Mouse (Mus musculus) gastrocnemius, postnatal 14 days (tissue): ENCODE data around the gene Pald1. TPM values are rescaled to one million over a fixed set of nuclear protein-coding genes. Genes with fewer than 3 reads are reported as not detected.

Experiments
- DNase-seq: peaks from one replicate; pipeline ENCODE4 v3.0.0; 2021; ENCODE audit warnings: mixed read lengths
- intact Hi-C: fragments of 180-260 bp; cut with DNase I; formaldehyde crosslinking; loops from one replicate; pipeline ENCODE4 v1.15.1; 2025; ENCODE audit warnings: low total_unique reads
- total RNA-seq, 2 experiments: library from RNA; stranded (reverse); gene quantifications; 2 replicates each; pipeline ENCODE4 v1.2.3; 2021

Pald1 gene
- total RNA-seq, 2 experiments from 2014 or later = 15.2 to 17.7 TPM

DNA sequence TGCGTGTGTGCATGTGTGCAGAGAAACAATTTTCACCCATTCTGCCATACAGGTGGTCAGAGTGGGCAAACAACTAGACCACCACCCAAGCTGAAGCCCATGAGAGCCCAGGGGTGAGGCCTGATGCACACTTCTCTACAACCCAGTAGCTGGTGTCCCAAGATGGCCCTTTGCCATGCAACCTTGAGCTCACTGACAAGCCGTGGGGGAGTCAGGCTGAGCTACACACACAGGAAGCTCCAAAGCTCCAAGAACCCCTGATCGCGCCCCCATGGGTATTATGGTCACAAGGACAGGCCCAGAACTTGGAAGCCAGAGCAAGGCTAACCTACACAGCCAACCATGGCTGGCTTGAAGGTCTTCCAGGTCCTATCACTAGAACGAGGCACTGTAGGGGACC lies 5.3 kb downstream of the Pald1 start:
- no peak for DNase-seq
- intact Hi-C loops = no loop called here

DNA sequence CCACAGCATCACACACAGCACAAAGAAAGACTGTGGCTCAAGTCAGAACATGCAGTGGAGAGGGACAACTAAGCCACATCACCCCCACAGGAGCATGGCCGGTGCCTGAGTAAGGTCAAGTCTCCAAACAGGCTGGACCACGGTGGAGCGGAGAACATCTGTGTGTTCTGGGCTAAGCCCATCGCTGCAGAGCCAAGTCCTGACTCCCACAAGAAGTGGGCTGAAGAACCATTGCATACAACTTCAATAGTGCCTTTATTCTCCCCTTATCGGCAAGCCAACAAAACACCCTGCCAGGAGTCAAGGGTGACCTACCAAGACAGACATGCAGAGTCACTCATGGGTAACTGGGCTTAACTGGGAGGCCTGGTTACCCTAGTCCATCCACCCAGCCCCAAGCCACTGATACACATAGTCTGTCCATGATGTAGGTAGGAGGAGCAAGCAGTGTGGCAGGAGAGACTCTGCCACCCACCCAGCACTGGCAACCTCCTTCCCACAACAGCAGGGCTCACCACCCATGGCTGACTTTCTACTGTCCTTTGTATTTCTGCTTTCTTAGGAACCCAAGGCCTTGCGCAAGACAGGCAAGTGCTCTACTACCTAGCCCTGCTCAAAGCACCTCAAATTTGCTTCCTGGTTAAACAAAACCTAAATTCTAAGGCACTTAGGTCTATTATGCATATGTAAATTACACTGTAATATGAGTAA lies 8.4 kb downstream of the Pald1 start:
- no peak for DNase-seq
- intact Hi-C loops = no loop called here

DNA sequence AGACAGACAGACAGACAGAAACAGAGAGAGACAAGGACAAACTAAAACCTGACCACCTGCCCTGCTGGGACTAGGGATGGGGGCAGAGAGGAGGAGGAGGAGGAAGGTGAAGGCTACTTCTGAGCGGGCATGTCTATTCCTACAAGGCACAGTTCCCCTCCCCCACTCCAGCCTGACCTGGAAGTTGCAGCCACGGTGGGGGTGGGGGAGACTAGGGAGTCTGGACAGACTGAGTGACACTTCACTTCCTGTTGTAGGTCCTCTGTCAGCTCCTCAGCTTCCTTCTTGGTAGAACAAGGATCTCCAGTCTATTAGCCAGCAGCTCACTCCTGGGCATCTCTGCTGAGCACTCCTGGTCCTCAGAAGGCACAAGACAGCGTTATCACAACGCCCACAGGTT lies 9.3 kb downstream of the Pald1 start:
- no peak for DNase-seq
- intact Hi-C loops = no loop called here

DNA sequence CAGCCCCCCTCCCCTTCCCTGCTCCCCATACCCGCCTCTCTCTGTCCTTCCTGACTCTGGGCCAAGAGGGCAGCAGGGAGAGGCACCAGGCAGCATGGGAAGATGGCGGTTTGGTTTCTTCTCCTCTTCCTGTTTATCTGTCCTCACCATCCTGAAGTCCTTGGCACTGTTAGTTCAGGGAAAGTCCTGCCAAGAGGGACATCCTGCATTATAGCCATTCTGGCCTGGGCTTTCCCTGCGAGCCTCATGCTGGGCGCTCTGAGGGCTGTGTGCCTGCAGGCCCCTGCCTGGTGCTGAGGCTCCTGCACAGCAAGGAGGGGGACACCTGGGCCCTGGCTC lies 10.8 kb downstream of the Pald1 start:
- DNase-seq = no peak
- intact Hi-C loops = no loop called here

DNA sequence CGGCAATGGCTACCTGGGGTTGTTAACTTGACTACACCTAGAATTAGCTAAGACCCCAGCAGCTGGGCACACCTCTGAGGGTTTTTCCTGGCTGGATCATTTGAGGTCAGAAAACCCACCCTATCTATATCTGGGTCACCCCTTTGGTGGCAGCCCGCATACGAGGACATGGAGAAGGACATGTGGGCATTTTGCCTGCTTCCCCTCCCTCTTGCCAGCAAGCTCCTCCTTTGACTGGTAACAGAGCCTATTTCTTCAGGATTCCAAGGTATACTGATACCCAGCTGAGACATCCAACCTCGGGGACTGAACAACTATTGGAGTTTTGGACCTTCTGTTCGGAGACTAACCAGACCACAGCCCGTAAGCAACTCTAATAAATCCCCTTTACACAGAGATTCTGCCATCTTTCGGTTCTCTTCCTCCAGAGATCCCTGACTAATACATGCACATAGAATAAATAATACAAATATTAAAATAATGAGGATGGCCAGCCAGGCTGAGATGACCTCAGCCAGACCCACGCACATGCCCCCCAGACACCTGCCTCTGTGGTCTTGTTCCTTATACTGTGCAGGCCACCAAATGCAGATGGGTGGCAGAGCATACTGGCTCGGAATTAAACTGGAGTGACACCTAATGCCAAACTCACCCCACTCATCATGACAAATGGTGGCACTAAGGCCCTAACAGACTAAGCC lies 11.3 kb downstream of the Pald1 start:
- intact Hi-C loops = no loop called here
- DNase-seq = no peak

DNA sequence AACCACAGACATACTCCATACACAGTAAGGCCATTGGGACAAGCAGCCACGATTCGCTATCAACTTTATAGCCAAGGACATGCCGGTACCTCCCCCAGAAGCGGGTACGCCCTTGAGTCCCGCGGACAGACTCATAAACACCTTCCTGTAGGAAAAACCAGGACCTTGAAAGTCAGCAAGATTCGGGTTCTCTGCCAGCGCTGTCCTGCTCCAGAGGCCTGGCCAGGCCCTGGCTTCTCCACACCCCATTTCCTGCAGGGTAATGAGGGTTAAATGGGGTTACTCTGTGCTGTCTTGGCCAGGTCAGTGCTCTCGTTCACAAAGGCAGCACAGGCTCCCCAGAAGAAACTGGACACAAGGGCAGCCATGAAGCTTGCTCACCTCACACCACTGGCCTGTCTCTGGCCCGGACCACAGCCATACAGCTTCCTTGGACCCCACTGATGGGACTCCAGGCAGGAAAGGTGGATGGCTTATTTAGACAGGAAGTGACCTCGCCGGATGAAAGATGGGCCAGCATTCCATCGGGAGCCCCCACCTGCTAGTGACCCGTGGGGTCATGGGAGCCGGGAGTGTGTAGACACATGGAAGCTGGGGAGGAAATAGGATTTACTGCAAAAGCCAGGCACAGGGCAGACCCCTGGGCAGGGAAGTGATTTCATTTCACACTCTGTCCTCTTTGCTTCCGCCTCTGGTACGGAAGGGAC lies 12.9 kb downstream of the Pald1 start:
- DNase-seq = peak; percentile 52
- intact Hi-C loops = no loop called here

DNA sequence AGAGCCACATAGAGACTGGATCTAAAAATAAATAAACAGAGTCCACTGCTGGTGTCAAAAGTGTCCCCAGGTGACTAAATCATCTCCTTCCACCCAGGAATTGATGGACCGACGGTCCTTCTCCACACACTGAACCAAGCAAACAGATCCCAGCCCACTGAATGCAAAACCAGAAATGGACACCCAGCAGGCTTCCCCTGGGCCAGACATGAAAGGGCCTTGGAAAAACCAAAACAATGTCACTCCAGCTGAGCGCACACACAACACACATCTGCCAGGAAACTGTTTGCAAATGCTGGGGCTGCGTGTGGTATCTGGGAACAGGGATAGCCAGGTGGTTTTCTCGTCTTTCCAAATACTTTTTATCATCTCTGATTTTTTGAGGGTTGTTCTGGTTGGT lies 13.6 kb downstream of the Pald1 start:
- intact Hi-C loops = no loop called here
- no peak for DNase-seq

DNA sequence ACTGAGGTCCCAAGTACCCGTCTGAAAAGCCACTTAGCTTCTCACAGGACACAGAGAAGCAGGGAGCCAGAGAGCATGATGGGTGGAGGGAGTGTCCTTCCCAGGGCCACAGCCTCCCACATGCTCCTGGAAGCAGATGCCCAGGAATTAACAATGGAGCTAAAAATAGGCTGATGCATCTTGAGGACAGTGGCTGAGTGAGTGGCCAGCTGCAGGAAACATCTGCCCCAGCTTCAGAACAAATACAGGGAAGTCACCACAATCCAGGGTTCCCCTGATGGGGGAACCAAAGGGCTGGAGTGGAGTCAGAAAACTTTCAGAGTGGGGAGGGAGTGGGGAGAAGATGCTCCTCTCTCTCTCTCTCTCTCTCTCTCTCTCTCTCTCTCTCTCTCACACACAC lies 17.4 kb downstream of the Pald1 start:
- peak; percentile 46 for DNase-seq
- intact Hi-C loops = no loop called here

DNA sequence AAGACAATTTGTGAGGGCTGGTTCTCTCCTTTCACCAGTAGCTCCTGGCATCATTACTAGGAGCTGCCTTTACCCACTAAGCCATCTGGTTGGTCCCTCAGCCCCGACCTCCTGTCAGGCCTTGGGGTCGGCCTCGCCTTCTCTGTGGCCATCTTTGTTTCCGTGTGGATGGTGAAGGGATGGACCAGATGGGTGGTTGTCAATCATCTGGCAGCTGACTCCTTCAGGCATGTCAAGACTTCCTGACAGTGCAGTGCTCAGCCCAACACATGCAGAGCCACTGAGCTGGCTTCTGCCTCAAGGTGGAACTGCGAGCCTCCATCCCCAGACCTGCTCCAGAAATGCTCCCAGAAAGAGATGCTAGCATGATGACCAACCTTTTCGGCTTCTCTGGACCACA lies 18.9 kb downstream of the Pald1 start:
- no peak for DNase-seq
- intact Hi-C loops = no loop called here

DNA sequence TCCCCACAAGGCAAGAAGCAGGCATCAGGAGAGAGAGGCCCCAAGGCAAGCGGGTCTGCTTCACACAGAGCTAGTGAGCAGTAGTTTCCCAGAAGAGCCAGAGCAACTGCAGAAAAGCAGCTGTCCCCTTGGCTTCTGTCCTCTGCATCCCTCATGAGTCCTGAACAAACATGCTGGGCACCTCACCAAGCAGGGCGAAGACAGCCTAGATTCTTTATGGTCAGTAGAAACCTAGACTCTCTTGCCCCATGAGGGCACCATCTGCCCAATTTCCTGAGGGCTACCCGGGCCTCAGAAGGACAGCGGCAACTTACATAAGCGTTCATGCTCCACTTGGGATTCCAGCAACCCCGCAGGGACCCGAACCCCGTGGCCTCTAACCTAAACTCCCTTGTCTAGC lies 20.3 kb downstream of the Pald1 start:
- intact Hi-C loops = no loop called here
- peak; percentile 73 for DNase-seq

DNA sequence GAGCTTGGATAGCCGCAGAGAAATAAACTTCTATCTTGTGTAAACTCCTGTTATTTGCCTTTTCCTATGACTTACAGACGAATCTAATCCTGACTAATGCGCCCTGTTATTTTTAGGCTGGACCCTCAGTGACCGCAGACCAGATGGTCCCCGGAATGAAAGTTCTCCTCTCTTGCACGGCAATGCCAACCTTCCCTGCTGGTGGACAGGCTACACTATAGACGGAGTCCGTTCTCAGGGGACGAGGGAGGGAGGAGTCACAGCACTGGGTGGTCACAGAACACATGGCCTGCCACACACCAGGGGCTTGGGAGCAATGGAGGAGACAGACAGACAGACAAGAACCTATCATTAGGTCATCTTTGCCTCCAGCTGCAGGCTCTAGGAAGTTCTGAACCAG lies 20.8 kb downstream of the Pald1 start:
- intact Hi-C loops = no loop called here
- no peak for DNase-seq

DNA sequence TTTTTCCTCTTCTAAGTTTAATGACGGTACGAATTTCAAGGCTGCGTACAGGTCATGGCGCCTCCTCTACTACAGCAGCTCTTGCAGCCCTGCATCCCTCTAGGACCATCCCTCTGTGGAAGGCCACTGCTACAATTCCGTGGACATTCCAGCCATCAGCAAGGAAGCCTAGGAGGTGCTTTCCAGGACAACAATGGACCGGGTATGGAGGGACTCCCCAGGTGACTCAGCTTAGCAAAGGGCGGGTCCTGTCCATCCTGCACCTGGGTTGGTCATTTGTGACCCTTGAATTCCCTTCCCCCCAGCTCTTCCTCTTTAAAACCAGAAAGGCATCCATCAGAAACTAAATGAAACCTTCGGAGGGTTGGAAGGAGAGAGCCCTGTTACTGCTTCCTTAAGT lies 22.7 kb downstream of the Pald1 start:
- intact Hi-C loops = no loop called here
- DNase-seq = no peak

DNA sequence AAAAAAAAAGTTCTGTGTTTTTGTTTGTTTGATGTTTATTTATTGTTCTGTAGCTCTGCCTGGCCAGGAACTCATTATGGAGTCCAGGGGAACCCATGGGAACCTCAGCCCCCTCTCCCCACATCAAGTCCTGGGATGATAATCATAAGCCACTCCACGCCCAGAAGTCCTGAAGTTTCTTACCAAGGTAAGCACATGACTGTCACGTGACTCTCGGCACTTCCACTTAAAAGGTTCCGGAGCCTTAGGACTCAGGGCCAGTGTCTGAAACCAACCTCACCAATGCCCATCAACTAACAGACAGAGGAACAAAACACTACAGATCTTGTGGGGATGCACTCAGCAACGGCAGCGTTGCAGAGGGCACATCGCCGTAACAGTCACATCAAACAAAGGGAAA lies 23.9 kb downstream of the Pald1 start:
- DNase-seq = no peak
- intact Hi-C loops = no loop called here

DNA sequence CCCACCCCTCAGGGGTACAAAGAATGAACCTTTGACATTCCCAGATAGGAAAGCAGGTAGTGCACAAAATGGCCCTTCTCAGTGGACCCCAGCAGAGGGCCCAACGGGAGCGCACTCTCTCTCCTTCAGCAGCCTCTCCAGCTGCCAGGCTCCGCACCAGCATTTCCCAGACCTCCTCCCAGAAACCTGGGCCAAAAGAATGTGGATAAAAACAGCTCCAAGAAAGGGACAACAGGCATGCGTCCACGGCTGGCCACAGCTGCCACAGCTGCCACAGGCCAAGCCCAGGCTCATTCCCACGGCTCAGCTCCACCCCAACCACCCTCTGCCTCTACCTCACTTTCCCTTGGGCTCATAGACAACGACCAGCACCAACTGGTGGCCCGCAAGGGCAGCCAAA lies 25.7 kb downstream of the Pald1 start:
- peak; percentile 67 for DNase-seq
- intact Hi-C loops = no loop called here

DNA sequence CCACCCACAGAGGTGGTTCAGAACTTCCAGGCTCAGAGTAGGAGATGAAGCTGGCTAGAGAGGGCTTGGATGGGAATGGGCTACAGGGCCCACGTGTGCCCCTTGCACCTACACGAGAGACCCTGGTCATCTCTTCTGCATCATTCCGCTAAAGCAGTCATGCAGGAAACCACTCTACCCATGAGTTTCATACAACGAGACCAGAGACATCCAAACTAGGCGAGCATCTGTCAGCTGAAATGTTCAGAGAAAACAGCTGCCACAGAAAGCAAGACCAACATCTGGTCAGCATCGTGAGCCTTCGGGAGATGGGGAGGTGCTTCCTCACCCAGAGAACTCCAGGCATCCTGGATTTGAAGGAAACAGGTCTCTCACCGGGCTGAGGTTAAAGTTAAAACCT lies 26.8 kb downstream of the Pald1 start:
- intact Hi-C loops = no loop called here
- no peak for DNase-seq

DNA sequence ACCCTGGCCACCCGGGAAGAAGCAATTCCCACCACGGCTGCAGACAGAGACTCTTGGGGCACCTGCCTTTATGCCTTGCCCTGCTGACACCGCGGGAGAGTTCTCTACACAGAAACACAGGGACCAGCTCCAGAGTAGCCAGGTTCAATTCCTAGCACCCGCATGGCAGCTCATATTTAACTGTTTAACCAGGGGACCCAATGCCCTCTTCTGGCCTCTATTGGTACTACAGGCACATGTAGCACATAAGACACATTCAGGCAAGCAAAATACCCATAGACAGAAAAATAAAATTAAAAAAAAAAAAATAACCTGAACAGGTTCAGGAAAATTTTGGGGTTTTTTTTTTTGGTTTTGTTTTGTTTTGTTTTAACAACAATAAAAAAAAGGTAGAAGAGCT lies 27.2 kb downstream of the Pald1 start:
- no peak for DNase-seq
- intact Hi-C loops = no loop called here

DNA sequence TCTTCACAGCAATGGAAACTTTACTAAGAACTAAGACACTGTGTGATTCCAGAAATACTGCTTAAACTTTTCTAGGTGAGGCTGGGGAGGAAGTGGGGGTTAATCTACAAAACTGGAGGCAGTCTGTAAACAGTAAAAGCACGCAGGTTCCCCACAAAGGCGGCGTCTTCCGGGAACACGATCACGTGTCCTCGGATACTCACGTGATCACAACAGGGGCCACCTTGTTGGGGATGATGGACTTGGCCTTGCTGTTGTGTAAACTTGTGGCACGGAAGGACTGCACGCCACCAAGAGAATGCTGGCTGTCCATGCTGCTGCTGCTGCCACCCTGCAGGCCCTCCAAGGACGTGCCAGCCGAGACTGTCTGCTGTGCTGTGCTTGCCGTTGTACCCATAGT lies 27.7 kb downstream of the Pald1 start:
- intact Hi-C loops = no loop called here
- no peak for DNase-seq

DNA sequence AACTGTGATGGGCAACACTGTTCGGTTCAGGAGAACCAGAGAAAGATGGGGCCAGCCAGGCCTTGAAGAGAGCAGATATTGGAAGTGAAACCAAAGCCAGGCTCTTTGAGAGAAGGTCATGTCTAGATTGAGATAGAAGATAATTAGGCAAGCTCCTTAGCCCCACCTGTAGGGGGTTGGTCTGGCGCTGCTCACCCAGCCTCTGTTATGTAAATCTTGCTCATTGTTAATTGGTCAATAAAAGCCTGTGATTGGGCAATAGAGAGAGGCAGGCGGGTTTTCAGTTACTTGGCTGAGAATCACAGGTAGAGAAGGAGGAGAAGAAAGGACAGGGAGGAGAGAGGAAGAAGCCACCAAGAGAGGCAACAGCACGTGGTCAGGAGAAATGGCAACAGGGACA lies 32.1 kb downstream of the Pald1 start:
- intact Hi-C loops = no loop called here
- DNase-seq = no peak

DNA sequence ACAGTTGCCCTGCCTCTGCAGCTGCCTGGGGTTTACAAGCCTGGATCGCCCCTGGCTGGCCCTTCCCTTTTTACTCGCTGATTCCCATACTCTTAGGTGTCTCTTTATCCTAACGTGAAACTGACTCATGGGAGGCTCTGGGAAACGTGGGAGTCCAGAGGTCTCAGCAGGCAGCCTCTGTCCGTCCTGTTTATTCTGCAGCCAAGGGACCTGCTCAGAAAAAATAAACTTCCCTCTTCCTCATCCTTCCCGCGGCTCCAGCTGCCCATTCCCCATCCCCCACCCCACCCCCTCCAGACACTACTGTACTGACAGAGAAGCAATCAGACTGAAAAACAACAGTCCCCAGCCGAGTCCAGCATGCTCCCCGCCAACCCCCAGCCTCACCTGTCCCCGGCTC lies 37.0 kb downstream of the Pald1 start:
- intact Hi-C loops = no loop called here
- no peak for DNase-seq

DNA sequence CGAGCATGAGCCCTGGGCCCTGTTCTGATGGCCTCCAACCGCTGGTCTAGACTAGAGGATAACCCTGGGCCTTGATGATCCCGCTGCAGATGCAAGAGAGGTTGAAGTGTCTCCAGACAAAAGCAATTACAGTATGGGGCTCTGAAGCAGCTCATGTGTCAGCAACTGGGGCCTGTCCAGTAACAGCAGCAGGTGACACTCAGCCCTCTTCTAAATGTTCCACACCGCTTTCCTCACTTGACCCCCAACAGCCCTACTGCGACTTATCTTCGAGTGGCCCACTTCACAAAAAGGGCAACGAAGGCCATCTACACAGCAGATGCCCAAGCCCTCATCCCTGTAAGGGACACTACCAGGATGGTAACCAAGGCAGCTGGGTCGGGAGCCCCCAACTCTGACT lies 38.2 kb downstream of the Pald1 start:
- intact Hi-C loops = no loop called here
- DNase-seq = no peak

DNA sequence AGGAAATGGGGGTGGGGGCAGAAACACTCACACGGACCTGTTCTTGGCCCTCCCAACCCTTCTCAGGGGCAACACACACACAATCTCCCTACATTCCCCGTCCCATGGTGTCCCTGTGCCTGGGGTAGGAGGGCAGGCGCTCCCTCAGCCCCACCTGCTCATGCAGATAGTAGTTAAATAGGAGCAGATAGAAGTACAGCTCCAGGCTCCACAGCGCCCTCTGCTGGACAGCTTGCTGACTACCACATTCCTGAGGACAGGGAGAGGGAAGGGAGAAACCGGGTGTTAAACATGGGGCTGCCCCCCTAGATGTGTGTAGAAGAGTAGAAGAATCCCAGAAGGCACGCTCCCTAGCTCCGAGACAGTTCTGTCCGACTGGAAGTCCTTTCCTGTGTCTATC lies 39.4 kb downstream of the Pald1 start:
- DNase-seq = peak; percentile 64
- intact Hi-C loops = loop anchor here (2.0 to 5.0 kb wide), 2 partner anchors 57 to 318 kb away; no protein-coding TSS in a partner anchor
